Mouse (Mus musculus) lung, postnatal 0 days (tissue): Measurements from ENCODE around the gene Lrfn3. TPM values are rescaled to one million over a fixed set of nuclear protein-coding genes. Genes with fewer than 3 reads are reported as not detected.

Experiments used
- ATAC-seq: fragments of 200-750 bp; cut with Nextera tagmentation; 2 replicates; pipeline ENCODE4 v1.8.0; 2017; ENCODE audit warnings: moderate library complexity
- DNase-seq: peaks from one replicate; pipeline ENCODE4 v3.0.0-alpha.2; 2016; ENCODE audit warnings: low spot score
- H3K27ac ChIP-seq: fragments of 300-500 bp; sonication (generic); 2 replicates; pipeline ENCODE4 v1.5.1; 2014; ENCODE audit warnings: antibody characterized with exemption, mild to moderate bottlenecking, low read length, mixed read lengths
- H3K27me3 ChIP-seq: fragments of 300-500 bp; sonication (generic); replicated peaks from 2 replicates; pipeline ENCODE4 v1.6.1; 2014; ENCODE audit warnings: low read length, mixed read lengths; ENCODE audit not compliant: insufficient read depth
- H3K36me3 ChIP-seq: fragments of 300-500 bp; sonication (generic); 2 replicates; pipeline ENCODE4 v1.6.1; 2014; ENCODE audit warnings: low read length, mixed read lengths; ENCODE audit not compliant: insufficient read depth
- H3K4me1 ChIP-seq: fragments of 300-500 bp; sonication (generic); 2 replicates; pipeline ENCODE4 v1.6.1; 2014; ENCODE audit warnings: antibody characterized with exemption, low read depth, low read length, mixed read lengths; ENCODE audit not compliant: insufficient read depth
- H3K4me2 ChIP-seq: fragments of 300-500 bp; sonication (generic); replicated peaks from 2 replicates; pipeline ENCODE4 v1.6.1; 2014; ENCODE audit warnings: low read depth, mild to moderate bottlenecking, low read length, moderate library complexity, mixed read lengths
- H3K4me3 ChIP-seq: fragments of 300-500 bp; sonication (generic); 2 replicates; pipeline ENCODE4 v1.5.1; 2014; ENCODE audit warnings: low read depth, low read length
- H3K9ac ChIP-seq: fragments of 300-500 bp; sonication (generic); replicated peaks from 2 replicates; pipeline ENCODE4 v1.6.1; 2014; ENCODE audit warnings: low read depth, mild to moderate bottlenecking
- H3K9me3 ChIP-seq: fragments of 300-500 bp; sonication (generic); 2 replicates; pipeline ENCODE4 v1.6.1; 2016; ENCODE audit warnings: low read length, mixed read lengths
- CTCF ChIP-seq: IDR thresholded peaks from 2 replicates; pipeline ENCODE4 v1.5.1; 2016; ENCODE audit warnings: antibody characterized with exemption, mild to moderate bottlenecking
- EP300 ChIP-seq: IDR thresholded peaks from 2 replicates; pipeline ENCODE4 v1.6.1; 2016; ENCODE audit warnings: antibody characterized with exemption, mild to moderate bottlenecking, control low read depth
- WGBS: fragments of 180-500 bp; shearing (Covaris S2); extraction: QIAGEN DNeasy Blood & Tissue Kit; methylation state at CpG from one replicate; pipeline ENCODE4 v1.1.7; 2014; 5-methylcytosine and 5-hydroxymethylcytosine counted together
- polyA plus RNA-seq: library from polyadenylated mRNA; unstranded; fragments of >200 nt; fragmentation: Nextera tagmentation; extraction: Ambion mirVana; gene quantifications from 2 replicates; pipeline ENCODE4 v1.2.1, GENCODE M21; 2015

The Lrfn3 gene
- 2.0 and 2.8 TPM in 2 replicates for polyA plus RNA-seq

GRCm38 (mm10) chr7:30362652-30363343 lies at the start of gene Lrfn3:
Lrfn3 (minus strand) TSS chr7:30362772.
- Histone ChIP-seq H3K9me3 (no peaks in the 10 kb centered on the region), H3K4me3 (peak within 1 kb of the TSS; percentile 63), H3K4me2 (peak within 1 kb of the TSS; percentile 89), H3K27ac (no peak within 1 kb of the TSS), H3K9ac (peak within 1 kb of the TSS; percentile 54), H3K4me1 (peaks cover 4% of the 10 kb centered on the region; the same call in 1 of the 2 replicates), H3K36me3 (no peaks in the 10 kb centered on the region), H3K27me3 (no peaks in the 10 kb centered on the region)
- DNase-seq, result peak; percentile 75
- TF ChIP-seq CTCF (no peak), EP300 (no peak)
- peak; percentile 73 for ATAC-seq
- WGBS, result 2% methylated on average over 39 of the region's 55 CpGs

GRCm38 (mm10) chr7:30411023-30411422 lies 48.5 kb upstream of the Lrfn3 start:
- no peaks in the 10 kb centered on the region for H3K27me3 ChIP-seq
- H3K9me3 ChIP-seq, result no peaks in the 10 kb centered on the region
- H3K4me2 ChIP-seq, result no peak overlapping the region
- no peak overlapping the region for H3K4me3 ChIP-seq
- H3K9ac ChIP-seq, result no peak overlapping the region
- WGBS, result 66% methylated on average over 3 of the region's 3 CpGs
- no peak for DNase-seq
- H3K36me3 ChIP-seq, result no peaks in the 10 kb centered on the region
- ATAC-seq, result no peak
- H3K27ac ChIP-seq, result no peak overlapping the region
- no peak for TF ChIP-seq CTCF
- no peak for TF ChIP-seq EP300
- no peaks in the 10 kb centered on the region for H3K4me1 ChIP-seq

GRCm38 (mm10) chr7:30409789-30410188 lies 47.2 kb upstream of the Lrfn3 start:
- Histone ChIP-seq H3K9ac (no peak overlapping the region), H3K4me1 (no peaks in the 10 kb centered on the region), H3K9me3 (no peaks in the 10 kb centered on the region), H3K27ac (no peak overlapping the region), H3K4me3 (no peak overlapping the region), H3K27me3 (no peaks in the 10 kb centered on the region), H3K36me3 (no peaks in the 10 kb centered on the region), H3K4me2 (no peak overlapping the region)
- TF ChIP-seq EP300, result no peak
- no peak for TF ChIP-seq CTCF
- WGBS, result 43% methylated on average over 2 of the region's 2 CpGs
- ATAC-seq (no peak), DNase-seq (no peak)

- H3K36me3 ChIP-seq, result no peaks in the 10 kb centered on the region
- H3K4me3 ChIP-seq, result no peak overlapping the region
- no peak for DNase-seq
- TF ChIP-seq EP300 (no peak), CTCF (no peak)
- 73% methylated on average over 3 of the region's 3 CpGs for WGBS
- no peak overlapping the region for H3K9ac ChIP-seq
- no peak overlapping the region for H3K4me2 ChIP-seq
- no peak overlapping the region for H3K27ac ChIP-seq
- H3K9me3 ChIP-seq, result no peaks in the 10 kb centered on the region
- H3K27me3 ChIP-seq, result no peaks in the 10 kb centered on the region
- no peak for ATAC-seq
- no peaks in the 10 kb centered on the region for H3K4me1 ChIP-seq
These were observed 46.1 kb upstream of the Lrfn3 start for GRCm38 (mm10) chr7:30408639-30409038.

GRCm38 (mm10) chr7:30402343-30402742 lies 39.8 kb upstream of the Lrfn3 start:
- H3K4me2 ChIP-seq, result no peak overlapping the region
- 61% methylated on average over 4 of the region's 4 CpGs for WGBS

GRCm38 (mm10) chr7:30399671-30400070 lies 37.1 kb upstream of the Lrfn3 start:
- no peak for DNase-seq
- Histone ChIP-seq H3K4me2 (no peak overlapping the region), H3K36me3 (no peaks in the 10 kb centered on the region), H3K9me3 (no peaks in the 10 kb centered on the region), H3K27ac (no peak overlapping the region), H3K4me1 (no peaks in the 10 kb centered on the region), H3K27me3 (no peaks in the 10 kb centered on the region), H3K4me3 (no peak overlapping the region), H3K9ac (no peak overlapping the region)
- no peak for TF ChIP-seq EP300
- no peak for TF ChIP-seq CTCF
- no peak for ATAC-seq
- 51% methylated on average over 7 of the region's 7 CpGs for WGBS

More at GRCm38 (mm10) chr7:30402343-30402742, 39.8 kb upstream of the Lrfn3 start:
- ATAC-seq (no peak), DNase-seq (no peak)
- Histone ChIP-seq H3K4me3 (no peak overlapping the region), H3K27me3 (no peaks in the 10 kb centered on the region), H3K9me3 (no peaks in the 10 kb centered on the region), H3K27ac (no peak overlapping the region), H3K36me3 (no peaks in the 10 kb centered on the region), H3K4me1 (no peaks in the 10 kb centered on the region), H3K9ac (no peak overlapping the region)
- TF ChIP-seq EP300 (no peak), CTCF (no peak)
